Mouse (Mus musculus) kidney, adult 2 months (tissue): ENCODE data around the gene Maco1.

Source experiments
- CTCF ChIP-seq: fragments of 200-500 bp; conservative IDR thresholded peaks from 2 replicates; pipeline ENCODE4 v1.5.1; 2011; ENCODE audit warnings: low read depth, mild to moderate bottlenecking, control low read depth, low read length, moderate library complexity, mixed read lengths; ENCODE audit not compliant: insufficient read depth, insufficient read length
- POLR2A ChIP-seq: fragments of 200-500 bp; IDR thresholded peaks from one replicate; pipeline ENCODE4 v1.6.1; 2011; ENCODE audit warnings: low read depth, low read length, control low read depth

DNA sequence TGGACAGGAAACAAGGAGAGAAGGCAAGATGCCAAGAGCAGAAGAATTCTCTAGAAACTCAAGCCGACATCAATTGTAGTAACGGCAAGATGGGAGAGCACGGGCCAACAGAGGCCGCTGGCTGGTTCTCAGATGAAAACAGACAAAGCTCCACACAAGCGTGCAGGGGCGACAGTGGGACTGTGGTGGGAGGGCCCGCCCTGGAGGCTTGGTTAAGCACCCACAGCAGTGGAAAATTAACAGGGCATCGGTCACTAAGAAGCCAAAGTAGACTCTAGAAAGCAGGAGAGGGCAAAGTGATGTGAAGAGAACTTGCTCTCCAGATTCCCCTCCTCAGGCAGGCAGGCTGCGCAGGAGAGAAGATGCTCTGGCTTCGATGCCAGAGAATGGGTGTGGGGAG, 51.0 kb downstream of the Maco1 start:
- TF ChIP-seq CTCF (no peak), POLR2A (no peak)
